Mouse (Mus musculus) induced T-regulatory cell, adult 2 months (primary cell): ENCODE results near the gene Tpm4.
A peak's percentile ranks its signal among the peaks of the same experiment; 100 is the strongest.

Experiments
- DNase-seq: peaks from one replicate; pipeline ENCODE4 v3.0.0-alpha.2; 2012; ENCODE audit warnings: low read depth

The Tpm4 gene

GRCm38 (mm10) chr8:72143256-72143824 is 8.6 kb downstream of the Tpm4 start:
- DNase-seq = no peak

DNA sequence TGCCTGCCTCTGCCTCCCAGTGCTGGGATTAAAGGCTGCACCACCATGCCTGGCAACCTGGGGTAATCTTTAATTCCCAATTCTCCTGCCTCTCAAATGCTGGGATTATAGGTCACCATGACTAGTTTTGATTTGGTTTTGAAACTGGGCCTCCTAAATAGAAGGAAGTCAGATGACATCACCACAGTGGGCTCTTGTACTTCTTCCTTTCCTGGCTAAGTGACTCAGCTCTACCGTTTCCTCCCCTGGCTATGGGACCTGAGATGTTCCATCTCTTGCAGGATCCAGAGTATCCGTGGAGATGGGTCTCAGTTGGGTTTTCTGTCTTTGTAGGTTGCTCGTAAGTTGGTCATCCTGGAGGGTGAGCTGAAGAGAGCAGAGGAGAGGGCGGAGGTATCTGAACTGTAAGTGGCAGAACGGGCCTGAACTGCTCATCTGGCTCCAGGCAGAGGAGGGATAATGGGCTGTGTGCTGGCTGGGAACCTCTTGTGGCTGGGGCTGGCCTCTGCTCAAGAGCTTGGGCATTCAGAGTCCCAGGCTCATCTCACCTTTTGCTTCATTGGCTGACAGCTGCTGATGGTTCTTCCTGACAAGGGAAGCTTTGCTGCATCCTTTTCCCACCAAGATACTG is 9.7 kb downstream of the Tpm4 start:
- no peak for DNase-seq

- no peak for DNase-seq
These were observed 10.7 kb downstream of the Tpm4 start for GRCm38 (mm10) chr8:72145511-72145910.

DNA sequence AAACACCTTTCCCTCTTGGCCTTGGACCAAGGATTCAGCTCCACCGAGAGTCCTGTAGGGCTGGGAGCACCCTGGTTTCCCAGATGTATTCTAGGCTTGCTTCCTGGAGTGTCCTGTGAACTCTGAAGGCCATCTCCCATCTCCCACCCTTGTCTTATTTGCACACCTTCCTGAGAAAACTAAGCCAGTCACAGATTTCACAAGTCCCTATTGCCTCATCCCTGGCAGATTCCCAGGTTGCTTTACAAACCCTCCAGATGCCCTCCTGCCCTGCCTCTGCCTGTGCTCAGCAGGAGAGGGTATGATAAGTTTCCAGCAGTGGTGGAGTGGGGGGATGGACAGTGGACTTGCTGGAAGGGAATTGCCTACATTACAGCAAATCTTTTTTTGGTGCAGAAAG is 11.3 kb downstream of the Tpm4 start:
- DNase-seq = no peak

DNA sequence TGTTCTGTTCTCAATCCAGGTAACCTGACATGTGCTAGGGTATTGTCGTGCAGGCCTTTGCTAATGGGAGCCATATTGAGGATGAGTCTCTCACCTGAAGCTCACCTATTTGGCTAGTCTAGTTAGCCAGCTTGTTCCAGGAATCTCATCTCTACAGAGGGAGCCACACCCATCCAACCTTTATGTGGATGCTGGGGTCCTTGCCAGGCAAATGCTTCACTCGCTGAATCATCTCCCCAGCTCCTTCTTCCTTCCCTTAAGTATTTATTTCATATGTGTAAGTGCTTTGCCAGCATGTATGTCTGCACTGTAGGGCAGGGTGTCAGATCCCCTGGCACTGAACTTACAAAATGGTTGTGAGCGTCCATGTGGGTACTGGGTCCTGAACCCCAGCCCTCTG is 11.8 kb downstream of the Tpm4 start:
- DNase-seq = no peak

GRCm38 (mm10) chr8:72147266-72147665 is 12.5 kb downstream of the Tpm4 start:
- DNase-seq = no peak

GRCm38 (mm10) chr8:72149056-72149455 is 14.3 kb downstream of the Tpm4 start:
- no peak for DNase-seq

- DNase-seq = no peak
These were observed 16.8 kb downstream of the Tpm4 start for GRCm38 (mm10) chr8:72151418-72152078.

GRCm38 (mm10) chr8:72153382-72153781 is 18.6 kb downstream of the Tpm4 start:
- no peak for DNase-seq

GRCm38 (mm10) chr8:72158096-72158495 is 23.3 kb downstream of the Tpm4 start:
- DNase-seq = no peak

- DNase-seq = no peak
These were observed 24.0 kb downstream of the Tpm4 start for GRCm38 (mm10) chr8:72158726-72159125.

- no peak for DNase-seq
These were observed 25.2 kb downstream of the Tpm4 start for GRCm38 (mm10) chr8:72160007-72160406.

GRCm38 (mm10) chr8:72160707-72161697 is 26.2 kb downstream of the Tpm4 start, which contains the start of gene Rab8a:
Rab8a (plus strand) TSS chr8:72161200.
- peak; percentile 100 for DNase-seq

DNA sequence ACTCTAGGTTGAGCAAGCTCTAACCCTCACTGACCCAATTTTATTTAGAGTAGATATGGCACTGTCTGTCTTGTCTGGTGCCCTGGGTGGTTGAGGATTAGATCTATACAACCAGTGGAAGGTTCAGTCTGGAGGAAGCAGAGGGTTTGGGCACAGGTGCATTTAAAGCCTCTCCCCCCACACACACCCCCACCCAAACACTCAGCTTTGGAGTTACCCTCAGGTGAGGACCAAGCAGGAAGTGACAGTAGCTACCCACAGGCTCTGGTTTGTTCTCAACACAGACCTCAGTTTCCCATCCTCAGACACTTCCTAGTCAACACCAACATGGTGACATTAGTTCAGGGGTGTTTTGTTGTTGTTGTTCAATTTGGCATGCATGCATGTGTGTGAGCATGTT is 28.0 kb downstream of the Tpm4 start:
- DNase-seq = peak; percentile 80

GRCm38 (mm10) chr8:72169098-72169668 is 34.4 kb downstream of the Tpm4 start:
- DNase-seq = peak; percentile 92

DNA sequence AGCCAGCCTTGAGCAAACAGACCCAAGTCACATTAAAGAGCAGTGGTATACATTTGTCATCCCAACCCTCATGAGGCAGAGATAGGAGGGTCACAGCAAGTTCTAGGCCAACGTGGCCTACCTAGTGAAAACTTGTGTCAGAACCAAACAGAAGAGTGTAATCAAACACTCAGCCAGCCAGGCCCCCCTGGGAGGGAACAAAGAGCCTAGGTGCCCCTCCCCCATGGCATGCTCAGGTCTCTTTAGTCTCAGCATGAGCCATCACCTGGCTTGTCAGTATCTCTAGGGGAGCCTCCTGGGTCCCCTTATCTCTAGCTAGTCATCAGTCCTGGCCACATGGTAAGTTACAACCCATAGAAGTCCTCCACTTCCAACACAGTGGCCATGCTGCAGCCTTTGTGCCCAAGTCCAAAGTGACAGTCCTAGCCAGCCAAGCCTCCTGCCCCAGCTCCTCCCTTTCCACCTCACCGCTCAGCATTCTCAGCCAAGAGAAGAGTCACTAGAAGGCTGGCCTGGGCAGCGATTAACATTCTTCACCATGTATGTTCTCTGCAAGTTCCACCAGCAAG is 35.0 kb downstream of the Tpm4 start:
- DNase-seq = no peak

- peak; percentile 84 for DNase-seq
These were observed 42.7 kb downstream of the Tpm4 start for GRCm38 (mm10) chr8:72177346-72177925.

DNA sequence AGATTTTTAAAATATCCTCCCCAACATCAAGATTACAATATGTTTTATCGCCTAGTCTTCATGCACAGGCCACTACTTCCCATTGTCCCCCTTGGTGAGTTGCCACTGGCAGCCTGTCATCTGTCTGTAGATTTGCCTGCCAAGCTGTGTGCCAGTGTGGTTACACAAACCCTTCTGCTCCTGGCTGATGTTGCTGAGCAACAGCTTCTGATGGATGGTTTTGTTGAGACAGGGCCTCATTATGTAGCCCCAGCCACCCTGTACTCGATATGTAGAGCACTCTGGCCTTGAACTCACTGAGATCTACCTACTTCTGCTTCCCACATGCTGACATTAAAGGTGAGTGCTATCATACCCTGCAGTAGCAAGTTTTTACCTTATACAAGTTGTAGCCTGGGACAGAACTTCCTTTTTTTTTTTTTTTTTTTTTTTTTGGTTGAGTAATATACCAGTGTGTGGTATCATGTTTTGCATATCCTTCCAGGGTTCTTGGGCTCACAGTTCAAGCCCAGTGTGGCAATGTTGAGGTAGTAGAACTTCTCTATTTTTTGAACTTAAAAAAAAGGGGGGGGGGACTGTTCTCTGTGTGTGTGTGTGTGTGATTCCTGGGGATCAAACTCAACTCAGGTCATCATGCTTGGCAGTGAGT is 48.9 kb downstream of the Tpm4 start:
- DNase-seq = no peak

DNA sequence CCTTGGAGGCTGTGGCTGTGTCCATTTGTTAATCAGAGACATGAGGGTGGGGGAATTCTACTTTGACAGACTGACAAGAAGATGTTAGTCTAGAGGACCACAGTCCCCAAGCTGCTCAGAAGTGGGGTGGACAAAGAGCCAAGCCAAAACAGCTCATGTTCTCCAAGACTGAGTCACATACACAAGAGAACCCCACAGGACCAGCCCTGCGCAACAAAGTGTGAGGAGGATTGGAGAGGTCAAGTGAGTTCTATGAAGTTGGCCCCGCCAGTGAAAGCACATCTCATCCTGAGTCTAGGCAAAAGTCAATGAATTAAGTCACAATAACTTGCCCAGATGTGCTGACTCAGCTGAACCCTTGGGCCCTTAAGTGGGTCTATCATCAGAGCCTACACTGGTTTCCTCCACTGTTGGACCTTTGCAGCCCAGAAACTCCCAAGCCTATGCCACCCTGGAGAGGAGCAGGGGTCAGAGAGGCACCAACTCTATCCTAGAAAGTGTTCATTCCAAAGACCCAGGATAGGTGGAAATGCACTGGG is 53.1 kb downstream of the Tpm4 start:
- no peak for DNase-seq
